Mouse (Mus musculus) liver, embryonic 14.5 days (tissue): ENCODE measurements around the gene Fgfr2.
A peak's percentile ranks its signal among the peaks of the same experiment; 100 is the strongest.

Experiments
- CTCF ChIP-seq: IDR thresholded peaks from 2 replicates; pipeline ENCODE4 v1.5.1; 2016; ENCODE audit warnings: antibody characterized with exemption, low read depth, control low read depth
- EP300 ChIP-seq: IDR thresholded peaks from 2 replicates; pipeline ENCODE4 v1.6.1; 2016; ENCODE audit warnings: antibody characterized with exemption, low read depth

DNA sequence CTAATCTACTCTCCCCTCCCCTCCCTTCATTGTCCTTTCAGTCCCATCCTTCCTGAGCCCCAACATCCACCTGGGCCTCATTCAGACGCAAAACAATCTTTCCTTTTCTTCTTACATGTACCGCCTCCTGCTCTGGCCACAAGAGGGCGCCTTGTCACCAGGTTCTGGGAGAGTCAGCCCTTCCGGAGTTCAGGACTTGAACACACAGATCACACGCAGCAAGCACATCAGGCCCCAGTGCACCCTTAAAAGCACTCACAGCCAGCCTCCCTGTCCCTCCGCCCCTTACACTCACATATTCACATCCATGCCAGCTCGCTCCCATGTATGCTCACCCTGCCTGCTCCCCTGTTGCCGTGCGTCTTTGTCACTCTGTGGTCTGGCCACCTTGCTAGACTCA, 467.1 kb downstream of the Fgfr2 start:
- TF ChIP-seq EP300 (no peak), CTCF (peak; percentile 97)
